Mouse (Mus musculus) midbrain, embryonic 14.5 days (tissue): ENCODE measurements around the gene E130114P18Rik. TPM values are rescaled to one million over a fixed set of nuclear protein-coding genes. Genes with fewer than 3 reads are reported as not detected.

Source experiments
- ATAC-seq: fragments of 200-750 bp; cut with Nextera tagmentation; 2 replicates; pipeline ENCODE4 v1.8.0; 2017; ENCODE audit warnings: moderate number of reproducible peaks, moderate library complexity; ENCODE audit not compliant: low FRiP score, low TSS enrichment
- DNase-seq: peaks from one replicate; pipeline ENCODE4 v3.0.0-alpha.2; 2015
- H3K27ac ChIP-seq: fragments of 300-500 bp; sonication (generic); replicated peaks from 2 replicates; pipeline ENCODE4 v1.5.1; 2014; ENCODE audit warnings: mild to moderate bottlenecking, low read depth, low read length, moderate library complexity
- H3K27me3 ChIP-seq: fragments of 300-500 bp; sonication (generic); 2 replicates; pipeline ENCODE4 v1.6.1; 2014; ENCODE audit warnings: low read length, control low read depth, mixed read lengths; ENCODE audit not compliant: control insufficient read depth, insufficient read depth
- H3K36me3 ChIP-seq: fragments of 300-500 bp; sonication (generic); 2 replicates; pipeline ENCODE4 v1.6.1; 2014; ENCODE audit warnings: low read length, control low read depth; ENCODE audit not compliant: control insufficient read depth, insufficient read depth
- H3K4me1 ChIP-seq: fragments of 300-500 bp; sonication (generic); 2 replicates; pipeline ENCODE4 v1.6.1; 2014; ENCODE audit warnings: mild to moderate bottlenecking, antibody characterized with exemption, low read length, control low read depth; ENCODE audit not compliant: control insufficient read depth, insufficient read depth
- H3K4me2 ChIP-seq: fragments of 300-500 bp; sonication (generic); 2 replicates; pipeline ENCODE4 v1.6.1; 2014; ENCODE audit warnings: mild to moderate bottlenecking, low read length, moderate library complexity
- H3K4me3 ChIP-seq: fragments of 300-500 bp; sonication (generic); replicated peaks from 2 replicates; pipeline ENCODE4 v1.5.1; 2014; ENCODE audit warnings: low read depth, low read length
- H3K9ac ChIP-seq: fragments of 300-500 bp; sonication (generic); replicated peaks from 2 replicates; pipeline ENCODE4 v1.6.1; 2014; ENCODE audit warnings: mild to moderate bottlenecking, low read length, moderate library complexity
- H3K9me3 ChIP-seq: fragments of 300-500 bp; sonication (generic); 2 replicates; pipeline ENCODE4 v1.6.1; 2016; ENCODE audit warnings: low read length, control low read depth, mixed read lengths; ENCODE audit not compliant: control insufficient read depth
- WGBS: fragments of 180-500 bp; shearing (Covaris S2); extraction: QIAGEN DNeasy Blood & Tissue Kit; methylation state at CpG from one replicate; pipeline ENCODE4 v1.1.7; 2014; 5-methylcytosine and 5-hydroxymethylcytosine counted together
- polyA plus RNA-seq: library from polyadenylated mRNA; unstranded; fragments of >200 nt; fragmentation: Nextera tagmentation; extraction: Ambion mirVana; gene quantifications from 2 replicates; pipeline ENCODE4 v1.2.1, GENCODE M21; 2014

E130114P18Rik gene
- polyA plus RNA-seq, 1 experiment from 2014 or later: 22.4 TPM

DNA sequence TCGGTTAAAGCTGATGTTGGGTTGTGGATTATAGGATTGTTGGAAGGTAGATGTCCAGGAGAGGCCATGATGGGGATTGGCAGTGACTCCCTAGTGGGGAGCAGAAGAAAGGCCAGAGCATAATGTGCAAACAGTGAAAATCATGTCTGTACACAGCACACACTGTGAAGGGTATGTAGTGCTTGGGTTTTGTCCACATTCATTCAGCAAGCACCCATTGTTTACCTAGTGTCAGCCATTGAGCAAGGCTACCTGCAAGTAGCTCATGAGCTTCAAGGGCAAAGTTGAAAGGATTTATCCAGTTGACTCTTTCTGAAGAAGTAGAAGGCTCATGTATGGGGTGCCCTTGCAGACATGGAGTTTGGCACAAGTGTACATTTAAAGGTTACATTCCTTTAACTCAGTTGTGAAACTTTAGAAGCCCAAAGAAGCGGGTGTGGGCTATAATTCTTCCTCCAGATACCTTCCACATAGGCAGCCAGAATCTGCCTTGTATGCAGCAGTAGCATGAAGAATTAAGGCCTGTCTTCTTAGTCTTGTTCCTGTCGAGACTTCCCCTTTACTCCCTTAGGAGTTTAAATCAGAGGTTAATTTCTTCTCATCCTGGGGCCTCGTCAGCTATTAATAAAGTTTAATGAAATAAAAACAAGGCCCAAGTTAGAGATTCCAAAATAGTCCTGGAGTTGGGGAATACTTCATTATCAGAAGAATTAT, 31.9 kb upstream of the E130114P18Rik start:
- no peak overlapping the region for H3K4me2 ChIP-seq
- H3K4me3 ChIP-seq: no peak overlapping the region
- H3K27ac ChIP-seq: no peak overlapping the region
- WGBS: 81% methylated on average over 4 of the region's 4 CpGs
- no peak overlapping the region for H3K9ac ChIP-seq
- DNase-seq: no peak
- ATAC-seq: no peak
- peaks cover 7% of the 10 kb centered on the region; the same call in 1 of the 2 replicates for H3K4me1 ChIP-seq
- H3K27me3 ChIP-seq: no peaks in the 10 kb centered on the region
- H3K9me3 ChIP-seq: no peaks in the 10 kb centered on the region
- no peaks in the 10 kb centered on the region for H3K36me3 ChIP-seq

DNA sequence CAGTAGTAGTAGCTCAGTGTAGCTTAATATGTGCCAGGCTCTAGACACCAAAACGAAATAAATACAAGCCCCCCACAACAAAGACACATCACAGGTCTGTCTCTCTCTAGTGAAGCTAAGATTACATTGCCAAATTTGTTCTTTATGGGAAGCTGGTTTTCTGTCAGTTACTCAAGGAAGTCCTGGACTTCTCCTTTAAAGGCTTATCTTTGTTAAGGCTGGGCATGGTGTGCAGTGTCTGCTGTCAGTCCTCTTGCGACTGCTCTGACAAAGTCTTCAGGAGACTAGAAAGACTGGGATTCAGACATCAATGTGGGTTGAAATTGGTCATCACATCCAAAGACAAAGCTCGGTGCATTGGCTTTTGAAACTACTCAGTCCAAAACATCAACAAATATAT, 31.0 kb upstream of the E130114P18Rik start:
- Histone ChIP-seq H3K9ac (no peak overlapping the region), H3K4me3 (no peak overlapping the region), H3K4me2 (no peak overlapping the region), H3K27ac (no peak overlapping the region), H3K9me3 (no peaks in the 10 kb centered on the region), H3K27me3 (no peaks in the 10 kb centered on the region), H3K4me1 (peaks cover 7% of the 10 kb centered on the region; the same call in 1 of the 2 replicates), H3K36me3 (no peaks in the 10 kb centered on the region)
- no peak for ATAC-seq
- DNase-seq: no peak
- WGBS: 91% methylated on average over 3 of the region's 3 CpGs

DNA sequence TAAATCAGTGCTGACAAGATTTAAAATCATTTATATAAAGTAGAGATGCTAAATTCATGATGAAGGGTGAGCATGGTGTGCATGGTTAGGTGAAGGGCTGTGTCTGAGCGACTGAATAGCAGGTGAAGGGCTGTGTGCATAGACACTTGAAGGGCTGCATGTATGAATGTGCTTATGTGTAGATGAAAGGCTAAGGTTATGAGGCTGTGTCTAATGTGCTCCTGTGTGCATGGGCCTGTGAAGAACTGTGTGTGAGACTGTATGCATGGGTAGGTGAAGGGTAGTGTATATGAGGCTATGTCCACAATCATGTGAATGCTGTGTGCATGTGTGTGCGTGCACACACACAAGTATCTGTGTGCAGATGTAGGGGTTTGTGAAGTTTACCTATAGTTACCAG, 29.0 kb upstream of the E130114P18Rik start:
- Histone ChIP-seq H3K9ac (no peak overlapping the region), H3K36me3 (no peaks in the 10 kb centered on the region), H3K4me1 (peaks cover 7% of the 10 kb centered on the region; the same call in 1 of the 2 replicates), H3K4me3 (no peak overlapping the region), H3K9me3 (no peaks in the 10 kb centered on the region), H3K27ac (no peak overlapping the region), H3K27me3 (no peaks in the 10 kb centered on the region), H3K4me2 (no peak overlapping the region)
- DNase-seq (no peak), ATAC-seq (no peak)
- WGBS: 78% methylated on average over 2 of the region's 2 CpGs

DNA sequence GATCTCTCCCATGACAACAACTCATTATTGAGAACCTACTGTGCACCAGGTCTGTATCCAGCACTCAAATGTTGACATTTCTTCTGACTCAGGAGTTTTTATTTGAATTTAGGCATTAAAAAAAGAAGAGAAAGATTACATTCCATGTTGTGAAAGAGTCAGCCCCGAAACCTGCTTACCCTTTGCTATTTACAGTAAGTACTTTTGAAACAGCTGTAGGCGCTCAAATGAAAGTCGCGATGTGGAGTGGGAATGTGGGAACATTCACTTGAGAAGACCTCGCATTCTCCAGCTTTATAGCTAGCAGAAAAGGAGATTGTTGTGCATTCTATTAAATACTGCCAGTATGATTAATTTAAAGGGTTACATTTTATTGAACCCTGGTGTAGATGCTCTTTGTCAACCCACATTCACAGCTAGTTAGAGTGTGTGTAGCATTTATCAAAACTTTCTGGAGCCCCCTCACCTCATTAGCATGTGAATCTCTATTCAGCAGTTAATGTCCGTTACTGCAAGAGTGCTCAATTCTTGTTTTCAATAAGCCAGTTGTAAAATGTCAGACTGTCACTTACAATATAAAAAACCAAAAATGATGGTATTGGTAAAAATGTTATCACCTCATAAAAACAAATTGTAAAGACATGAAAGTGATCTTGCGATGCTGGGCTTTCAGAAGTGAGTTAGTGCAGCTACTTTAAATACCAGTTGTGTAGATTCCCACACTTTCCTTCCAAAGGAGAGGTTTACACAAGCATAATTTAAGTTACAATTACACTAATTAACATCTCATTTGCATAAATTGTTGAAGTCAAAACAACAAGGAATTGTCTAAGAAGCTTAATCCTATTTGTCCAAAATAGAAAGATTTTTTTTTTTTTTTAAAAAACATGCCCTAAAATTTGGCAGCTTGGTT, 28.3 kb upstream of the E130114P18Rik start:
- Histone ChIP-seq H3K36me3 (no peaks in the 10 kb centered on the region), H3K9ac (no peak overlapping the region), H3K4me2 (no peak overlapping the region), H3K27ac (no peak overlapping the region), H3K9me3 (no peaks in the 10 kb centered on the region), H3K4me3 (no peak overlapping the region), H3K4me1 (peaks cover 7% of the 10 kb centered on the region; the same call in 1 of the 2 replicates), H3K27me3 (no peaks in the 10 kb centered on the region)
- ATAC-seq (no peak), DNase-seq (no peak)
- 23% methylated on average over 7 of the region's 7 CpGs for WGBS

DNA sequence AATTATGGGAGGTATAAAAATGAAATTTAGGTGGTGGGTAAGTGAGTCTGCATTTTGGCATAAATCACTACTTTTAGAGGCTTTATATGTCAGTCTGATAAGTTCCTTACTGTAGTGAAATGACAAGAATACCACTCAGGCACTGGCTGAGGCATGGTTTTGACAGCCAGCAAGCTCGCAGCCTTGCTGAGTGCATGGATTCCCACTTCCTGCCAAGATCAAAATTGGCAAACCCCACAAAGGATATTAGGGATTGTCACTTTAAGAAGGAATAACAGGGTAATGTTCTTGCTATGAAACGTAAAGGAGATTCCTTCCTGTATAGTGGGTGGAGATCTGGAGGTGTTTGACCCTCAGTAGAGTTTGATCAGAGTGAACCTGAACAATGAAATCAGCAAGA, 27.4 kb upstream of the E130114P18Rik start:
- H3K27ac ChIP-seq: no peak overlapping the region; the same call in 1 of the 2 replicates
- no peak overlapping the region for H3K9ac ChIP-seq
- peaks cover 7% of the 10 kb centered on the region; the same call in 1 of the 2 replicates for H3K4me1 ChIP-seq
- H3K4me2 ChIP-seq: no peak overlapping the region
- no peaks in the 10 kb centered on the region for H3K9me3 ChIP-seq
- H3K4me3 ChIP-seq: no peak overlapping the region
- no peak for DNase-seq
- no peaks in the 10 kb centered on the region for H3K36me3 ChIP-seq
- ATAC-seq: no peak
- no peaks in the 10 kb centered on the region for H3K27me3 ChIP-seq
- 49% methylated on average over 2 of the region's 2 CpGs for WGBS

DNA sequence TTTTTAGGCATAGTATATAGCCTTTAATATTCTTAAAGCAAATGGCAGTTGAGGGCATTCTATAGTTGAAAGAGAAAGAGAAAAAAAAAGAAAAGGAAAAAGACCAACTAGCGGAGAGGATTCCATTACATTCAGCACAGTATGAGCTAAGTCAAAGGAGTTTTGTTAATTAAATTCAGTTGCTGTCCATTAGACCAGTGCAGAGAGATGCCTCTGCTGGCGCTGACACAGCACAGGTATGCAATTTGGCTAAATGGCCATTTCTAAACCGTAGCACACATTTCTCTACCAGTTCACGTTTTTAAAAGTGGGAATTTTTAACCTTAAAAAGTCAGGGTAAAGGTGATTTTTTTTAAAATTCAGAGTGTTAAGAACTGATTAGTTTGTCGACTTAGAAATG, 26.8 kb upstream of the E130114P18Rik start:
- no peak overlapping the region for H3K4me2 ChIP-seq
- H3K36me3 ChIP-seq: no peaks in the 10 kb centered on the region
- no peak overlapping the region for H3K27ac ChIP-seq
- no peaks in the 10 kb centered on the region for H3K9me3 ChIP-seq
- no peak for ATAC-seq
- 69% methylated on average over 5 of the region's 5 CpGs for WGBS
- no peaks in the 10 kb centered on the region; the same call in 1 of the 2 replicates for H3K27me3 ChIP-seq
- H3K4me3 ChIP-seq: no peak overlapping the region
- no peak overlapping the region for H3K9ac ChIP-seq
- peaks cover 7% of the 10 kb centered on the region; the same call in 1 of the 2 replicates for H3K4me1 ChIP-seq
- no peak for DNase-seq

DNA sequence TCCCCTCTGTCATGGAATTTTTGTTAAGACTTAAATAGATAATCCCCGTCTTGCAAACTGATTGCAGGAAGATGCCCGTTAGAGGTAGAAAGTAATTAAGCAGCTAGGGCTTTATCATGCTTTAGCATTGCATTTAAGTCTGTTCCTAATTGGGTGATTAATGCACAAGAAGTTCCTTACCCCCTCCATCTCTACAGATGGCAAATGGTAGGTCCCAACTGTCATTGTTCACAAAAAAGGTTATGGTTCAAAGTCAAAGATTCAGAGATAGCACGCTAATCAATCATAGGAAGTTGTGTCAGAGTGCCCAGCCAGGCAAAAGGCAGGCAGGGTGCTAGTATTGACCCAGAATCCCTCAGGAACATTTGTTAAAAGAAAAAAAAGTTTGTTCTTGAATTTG, 25.9 kb upstream of the E130114P18Rik start:
- H3K27ac ChIP-seq: no peak overlapping the region
- H3K4me3 ChIP-seq: no peak overlapping the region
- H3K27me3 ChIP-seq: no peaks in the 10 kb centered on the region; the same call in 1 of the 2 replicates
- H3K9me3 ChIP-seq: no peaks in the 10 kb centered on the region
- peaks cover 7% of the 10 kb centered on the region; the same call in 1 of the 2 replicates for H3K4me1 ChIP-seq
- no peak for ATAC-seq
- no peak for DNase-seq
- H3K9ac ChIP-seq: no peak overlapping the region
- no peak overlapping the region for H3K4me2 ChIP-seq
- H3K36me3 ChIP-seq: no peaks in the 10 kb centered on the region
- 71% methylated on average over 3 of the region's 3 CpGs for WGBS

DNA sequence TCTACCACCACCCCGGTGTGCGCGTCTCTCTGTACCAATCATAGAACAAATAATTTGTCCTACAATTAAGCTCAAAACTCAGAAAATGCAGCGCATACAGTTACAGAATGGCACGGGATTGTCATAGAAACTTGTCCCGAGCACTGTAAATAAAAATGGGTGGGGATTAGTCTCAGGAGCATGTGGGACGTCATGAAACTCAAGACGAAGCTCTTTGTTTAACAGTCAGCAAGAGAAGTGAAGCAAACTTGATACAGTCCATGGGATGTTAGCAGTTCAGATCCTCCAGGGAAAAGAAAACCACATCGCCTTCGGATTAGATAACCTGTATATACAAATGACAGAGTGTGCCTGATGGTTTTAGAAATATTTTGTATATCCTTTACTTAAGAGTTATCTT, 18.6 kb upstream of the E130114P18Rik start:
- no peak overlapping the region for H3K4me2 ChIP-seq
- peaks cover 2% of the 10 kb centered on the region; the same call in 1 of the 2 replicates for H3K4me1 ChIP-seq
- no peaks in the 10 kb centered on the region for H3K36me3 ChIP-seq
- H3K27me3 ChIP-seq: no peaks in the 10 kb centered on the region; the same call in 1 of the 2 replicates
- H3K4me3 ChIP-seq: no peak overlapping the region
- H3K9ac ChIP-seq: no peak overlapping the region
- WGBS: 82% methylated on average over 10 of the region's 10 CpGs
- ATAC-seq (no peak), DNase-seq (no peak)
- no peaks in the 10 kb centered on the region for H3K9me3 ChIP-seq
- no peak overlapping the region for H3K27ac ChIP-seq
